Mouse (Mus musculus): Measurements from ENCODE around the gene Gpr152.

- TF ChIP-seq CTCF (IDR thresholded peaks at IDR 0.05; ENCODE audit: low read depth, low read length): no peak
- no peak for TF ChIP-seq POLR2A (IDR thresholded peaks at IDR 0.05; ENCODE audit: insufficient read depth, low read length)
Observed at GRCm38 (mm10) chr19:4189051-4189620, 49.5 kb downstream of the Gpr152 start.

All from ES-Bruce4 (cell line).